Mouse (Mus musculus) pancreas, adult 10 weeks (tissue): ENCODE results near the gene Npy2r. TPM values are rescaled to one million over a fixed set of nuclear protein-coding genes. Genes with fewer than 3 reads are reported as not detected.

Experiments
- polyA plus RNA-seq: library from polyadenylated mRNA; stranded (reverse); fragments of 350-450 nt; fragmentation: Illumina TruSeq; extraction: RNeasy Lipid Tissue Mini Kit (QIAGEN cat#74804); gene quantifications from one replicate; pipeline ENCODE4 v1.2.3, GENCODE M21; 2015; ENCODE audit warnings: low read depth, low replicate concordance; ENCODE audit not compliant: insufficient read depth

Npy2r gene
- not detected for polyA plus RNA-seq

GRCm38 (mm10) chr3:82547908-82548721 lies at the start of gene Npy2r:
Gene Npy2r, minus strand, starts transcription at chr3:82548084.

Other genes with a start within 250 kb of the Npy2r start
- 0.70 TPM for gene Map9, start 190.0 kb downstream of the Npy2r start, polyA plus RNA-seq